Mouse (Mus musculus): ENCODE data around the gene Tdrd1. TPM values are rescaled to one million over a fixed set of nuclear protein-coding genes. Genes with fewer than 3 reads are reported as not detected.

Gene Tdrd1
- polyA plus RNA-seq, 1 experiment = not detected

DNA sequence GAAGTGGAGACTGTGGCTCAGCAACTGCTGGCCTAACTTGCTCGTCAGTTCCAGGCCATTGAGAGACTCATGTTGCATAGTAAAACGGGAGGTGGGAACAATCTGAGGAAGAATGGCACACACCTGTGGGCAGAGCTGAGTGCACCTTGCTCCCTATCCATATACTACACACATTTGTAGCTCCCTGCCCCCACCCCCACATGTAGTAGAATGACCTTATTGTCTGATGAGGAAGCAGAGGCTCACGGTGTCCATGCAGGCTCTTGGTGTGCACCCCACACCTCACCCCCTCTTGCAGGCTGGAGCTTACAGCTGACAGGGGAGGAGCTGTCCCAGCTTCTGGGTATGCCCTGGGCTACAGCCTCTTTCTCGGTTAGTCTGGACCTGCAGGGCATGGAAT, 41.7 kb downstream of the Tdrd1 start:
- Histone ChIP-seq H3K4me2 (ENCODE audit: low read depth) (no peak overlapping the region), H3K36me3 (ENCODE audit: control insufficient read depth, insufficient read depth) (no peaks in the 10 kb centered on the region), H3K79me2 (ENCODE audit: control insufficient read depth, insufficient read depth) (no peaks in the 10 kb centered on the region), H3K27me3 (ENCODE audit: control insufficient read depth, insufficient read depth, insufficient read length) (peaks cover 4% of the 10 kb centered on the region), H3ac (ENCODE audit: control insufficient read depth, insufficient read length) (no peak overlapping the region), H3K4me3 (no peak overlapping the region)
- TF ChIP-seq CEBPB (IDR thresholded peaks at IDR 0.05; ENCODE audit: insufficient read depth, poor library complexity, severe bottlenecking) (no peak), SRF (IDR thresholded peaks at IDR 0.05; ENCODE audit: control insufficient read depth, insufficient read length, low read depth) (no peak), TCF3 (IDR thresholded peaks at IDR 0.05; ENCODE audit: insufficient read length, low read depth) (no peak), REST (IDR thresholded peaks at IDR 0.05; ENCODE audit: insufficient read depth, insufficient read length) (no peak), POLR2AphosphoS2 (IDR thresholded peaks at IDR 0.05; ENCODE audit: insufficient read length, low read depth) (no peak), E2F4 (IDR thresholded peaks at IDR 0.05; ENCODE audit: insufficient read depth) (no peak), USF1 (IDR thresholded peaks at IDR 0.05; ENCODE audit: low read depth) (no peak), MAX (IDR thresholded peaks at IDR 0.05; ENCODE audit: low read depth) (no peak), MYOG (IDR thresholded peaks at IDR 0.05; ENCODE audit: control insufficient read depth in 1 of 3, insufficient read depth in 1 of 3, insufficient read length in 2 of 3, low read depth in 2 of 3) (no peak), POLR2A (IDR thresholded peaks at IDR 0.05; ENCODE audit: insufficient read length, low read depth) (no peak)

DNA sequence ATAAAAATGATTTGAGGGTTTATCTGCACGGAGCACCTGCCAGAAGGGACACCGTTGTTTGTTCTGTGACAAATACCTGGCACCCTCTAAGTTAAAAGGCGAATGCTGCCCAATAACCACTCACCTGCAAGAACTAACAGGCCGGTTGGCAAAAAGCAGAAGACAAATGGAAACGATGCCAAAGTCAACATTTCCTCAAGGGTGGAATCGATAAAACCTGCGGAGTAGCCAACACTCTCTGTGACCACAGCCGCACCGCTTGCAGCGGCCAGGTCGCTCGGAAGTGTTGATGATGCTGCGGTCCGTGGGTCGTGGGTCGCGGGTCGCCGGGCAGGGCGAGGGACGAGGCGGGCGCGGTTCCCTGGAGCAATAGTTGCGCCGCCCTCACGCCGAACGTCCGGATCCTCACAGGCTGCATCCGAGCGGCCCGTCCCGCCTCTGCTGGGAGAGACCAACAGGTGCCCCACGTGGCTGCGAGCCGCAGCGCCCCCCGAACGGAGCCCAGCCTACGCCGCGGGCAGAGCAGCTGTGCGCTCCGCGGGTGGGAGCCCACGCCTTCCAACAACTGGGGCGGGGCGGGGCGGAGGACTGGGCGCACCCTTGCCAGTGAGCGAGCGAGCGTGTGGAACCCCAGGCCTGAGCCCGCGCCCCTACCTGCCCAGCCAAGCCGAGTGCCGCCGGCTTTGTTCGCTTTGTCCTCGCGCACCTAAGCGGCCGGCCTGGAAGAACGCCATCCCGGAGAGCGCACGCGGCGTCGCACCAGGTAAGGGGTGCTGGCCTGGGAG, 48.0 kb downstream of the Tdrd1 start, which contains the start of gene Vwa2:
Gene Vwa2 (plus strand): TSS at position 434 of the 785 bp plus-strand sequence.
- no peaks in the 10 kb centered on the region for H3K36me3 ChIP-seq (ENCODE audit: control insufficient read depth, insufficient read depth)
- no peaks in the 10 kb centered on the region for H3K79me2 ChIP-seq (ENCODE audit: control insufficient read depth, insufficient read depth)
- TF ChIP-seq SRF (IDR thresholded peaks at IDR 0.05; ENCODE audit: control insufficient read depth, insufficient read length, low read depth) (no peak), MYOG (IDR thresholded peaks at IDR 0.05; ENCODE audit: control insufficient read depth in 1 of 3, insufficient read depth in 1 of 3, insufficient read length in 2 of 3, low read depth in 2 of 3) (peak in 2 of 3 experiments; percentile 96 to 97), MYOD1 (IDR thresholded peaks at IDR 0.05; ENCODE audit: control insufficient read depth in 1 of 3, insufficient read length in 2 of 3, low read depth in 2 of 3) (peak in 2 of 3 experiments; percentile 87 to 93), USF1 (IDR thresholded peaks at IDR 0.05; ENCODE audit: low read depth) (no peak), TCF3 (IDR thresholded peaks at IDR 0.05; ENCODE audit: insufficient read length, low read depth) (peak; percentile 81)
- peak within 1 kb of the TSS; percentile 42 for H3K4me2 ChIP-seq (ENCODE audit: low read depth)
- H3ac ChIP-seq (ENCODE audit: control insufficient read depth, insufficient read length) = no peak within 1 kb of the TSS
- no peak within 1 kb of the TSS for H3K4me3 ChIP-seq
- H3K27me3 ChIP-seq (ENCODE audit: control insufficient read depth, insufficient read depth, insufficient read length) = peaks cover 40% of the 10 kb centered on the region

DNA sequence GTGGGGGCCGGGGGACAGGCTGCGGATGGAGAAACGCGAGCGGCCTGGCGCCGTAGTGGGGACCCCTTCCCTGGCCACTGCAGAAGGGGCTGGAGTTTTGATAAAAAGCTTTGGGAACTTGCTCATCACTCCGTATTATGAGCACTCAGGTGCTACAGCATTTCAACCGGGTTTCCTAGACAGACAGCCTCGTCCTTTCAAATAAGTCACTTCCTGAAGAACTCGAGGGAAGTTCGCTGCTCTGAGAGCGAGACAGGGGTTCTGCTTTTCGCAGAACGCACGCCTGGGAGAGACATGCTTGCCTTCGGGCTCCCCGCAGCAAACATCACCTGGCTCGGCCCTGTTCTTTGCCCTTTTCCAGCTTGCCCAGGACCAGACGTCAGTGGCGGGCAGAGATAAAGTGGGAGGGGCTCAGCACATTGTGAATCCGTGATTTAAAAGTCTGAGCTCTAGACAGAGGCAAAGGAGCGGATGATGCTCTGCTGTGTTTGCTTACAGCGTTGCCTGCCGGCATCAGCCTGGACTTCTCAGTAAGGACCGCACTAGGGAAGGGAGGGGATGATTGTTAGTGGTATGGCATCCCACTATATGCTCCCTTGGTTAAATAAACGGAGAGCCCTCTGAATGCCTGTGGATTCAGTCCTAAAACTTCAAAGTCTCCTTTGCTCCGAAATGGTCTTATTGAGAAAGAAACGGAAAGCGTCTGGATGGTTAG, 48.7 kb downstream of the Tdrd1 start:
- H3K4me3 ChIP-seq = no peak overlapping the region
- no peaks in the 10 kb centered on the region for H3K79me2 ChIP-seq (ENCODE audit: control insufficient read depth, insufficient read depth)
- peaks cover 40% of the 10 kb centered on the region for H3K27me3 ChIP-seq (ENCODE audit: control insufficient read depth, insufficient read depth, insufficient read length)
- H3K4me2 ChIP-seq (ENCODE audit: low read depth) = no peak overlapping the region
- no peak overlapping the region for H3ac ChIP-seq (ENCODE audit: control insufficient read depth, insufficient read length)
- H3K36me3 ChIP-seq (ENCODE audit: control insufficient read depth, insufficient read depth) = no peaks in the 10 kb centered on the region
- TF ChIP-seq POLR2AphosphoS2 (IDR thresholded peaks at IDR 0.05; ENCODE audit: insufficient read length, low read depth) (no peak), SRF (IDR thresholded peaks at IDR 0.05; ENCODE audit: control insufficient read depth, insufficient read length, low read depth) (no peak), POLR2A (IDR thresholded peaks at IDR 0.05; ENCODE audit: insufficient read length, low read depth) (no peak), E2F4 (IDR thresholded peaks at IDR 0.05; ENCODE audit: insufficient read depth) (no peak), REST (IDR thresholded peaks at IDR 0.05; ENCODE audit: insufficient read depth, insufficient read length) (no peak), CEBPB (IDR thresholded peaks at IDR 0.05; ENCODE audit: insufficient read depth, poor library complexity, severe bottlenecking) (no peak), TCF12 (IDR thresholded peaks at IDR 0.05; ENCODE audit: insufficient read depth, poor library complexity, severe bottlenecking) (no peak), MYOD1 (IDR thresholded peaks at IDR 0.05; ENCODE audit: control insufficient read depth in 1 of 3, insufficient read length in 2 of 3, low read depth in 2 of 3) (no peak), MYOG (IDR thresholded peaks at IDR 0.05; ENCODE audit: control insufficient read depth in 1 of 3, insufficient read depth in 1 of 3, insufficient read length in 2 of 3, low read depth in 2 of 3) (no peak), MAX (IDR thresholded peaks at IDR 0.05; ENCODE audit: low read depth) (no peak), USF1 (IDR thresholded peaks at IDR 0.05; ENCODE audit: low read depth) (no peak), TCF3 (IDR thresholded peaks at IDR 0.05; ENCODE audit: insufficient read length, low read depth) (no peak)

DNA sequence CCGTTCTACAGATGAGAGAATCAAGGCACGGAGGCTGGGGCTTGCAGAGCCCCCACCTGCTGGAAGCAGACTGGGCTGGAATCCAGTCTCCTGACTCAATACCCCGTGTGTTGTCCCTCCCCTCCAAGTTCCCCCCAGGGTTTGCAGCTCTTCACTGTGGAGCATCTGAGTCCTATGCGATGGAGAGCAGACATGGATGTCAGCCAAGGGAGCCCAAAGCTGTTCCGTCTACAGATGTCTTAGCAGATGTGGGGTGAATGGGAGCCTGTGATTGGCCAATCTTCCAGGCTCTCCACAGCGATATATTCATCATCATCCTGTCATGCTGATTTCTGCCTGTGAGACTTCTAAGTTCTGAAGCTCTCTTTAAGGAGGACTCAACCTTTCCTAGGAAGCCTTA, 51.4 kb downstream of the Tdrd1 start:
- Histone ChIP-seq H3K4me2 (ENCODE audit: low read depth) (no peak overlapping the region), H3K36me3 (ENCODE audit: control insufficient read depth, insufficient read depth) (no peaks in the 10 kb centered on the region), H3K79me2 (ENCODE audit: control insufficient read depth, insufficient read depth) (no peaks in the 10 kb centered on the region), H3K4me3 (no peak overlapping the region), H3ac (ENCODE audit: control insufficient read depth, insufficient read length) (no peak overlapping the region), H3K27me3 (ENCODE audit: control insufficient read depth, insufficient read depth, insufficient read length) (peaks cover 40% of the 10 kb centered on the region)
- TF ChIP-seq MYOD1 (IDR thresholded peaks at IDR 0.05; ENCODE audit: control insufficient read depth in 1 of 3, insufficient read length in 2 of 3, low read depth in 2 of 3) = no peak
- no peak for TF ChIP-seq POLR2A (IDR thresholded peaks at IDR 0.05; ENCODE audit: insufficient read length, low read depth)
- no peak for TF ChIP-seq REST (IDR thresholded peaks at IDR 0.05; ENCODE audit: insufficient read depth, insufficient read length)
- no peak for TF ChIP-seq USF1 (IDR thresholded peaks at IDR 0.05; ENCODE audit: low read depth)
- no peak for TF ChIP-seq CEBPB (IDR thresholded peaks at IDR 0.05; ENCODE audit: insufficient read depth, poor library complexity, severe bottlenecking)
- TF ChIP-seq MYOG (IDR thresholded peaks at IDR 0.05; ENCODE audit: control insufficient read depth in 1 of 3, insufficient read depth in 1 of 3, insufficient read length in 2 of 3, low read depth in 2 of 3) = no peak
- TF ChIP-seq E2F4 (IDR thresholded peaks at IDR 0.05; ENCODE audit: insufficient read depth) = no peak
- no peak for TF ChIP-seq SRF (IDR thresholded peaks at IDR 0.05; ENCODE audit: control insufficient read depth, insufficient read length, low read depth)
- no peak for TF ChIP-seq POLR2AphosphoS2 (IDR thresholded peaks at IDR 0.05; ENCODE audit: insufficient read length, low read depth)
- no peak for TF ChIP-seq TCF3 (IDR thresholded peaks at IDR 0.05; ENCODE audit: insufficient read length, low read depth)
- no peak for TF ChIP-seq TCF12 (IDR thresholded peaks at IDR 0.05; ENCODE audit: insufficient read depth, poor library complexity, severe bottlenecking)
